Mouse (Mus musculus) T-helper 1 cell (primary cell): ENCODE data around the gene Bsg.
"Not testable (repeated sequence)": the region's sequence is repeated elsewhere in the genome, so short reads cannot be mapped to it uniquely, and the experiment has no call there.

Experiments
- in situ Hi-C: fragments of 300-600 bp; cut with MboI, MseI; formaldehyde crosslinking; loops from one replicate; pipeline ENCODE4 v1.15.1; 2025; ENCODE audit warnings: high pct_unique_total_duplicates

Gene Bsg

GRCm38 (mm10) chr10:79732500-79732899 lies 28.2 kb downstream of the Bsg start:
- in situ Hi-C loops: no loop called here

GRCm38 (mm10) chr10:79733847-79734246 lies 29.6 kb downstream of the Bsg start:
- in situ Hi-C loops: no loop called here

GRCm38 (mm10) chr10:79735361-79735760 lies 31.1 kb downstream of the Bsg start:
- in situ Hi-C loops: no loop called here

- in situ Hi-C loops: no loop called here
These were observed 32.4 kb downstream of the Bsg start for GRCm38 (mm10) chr10:79736706-79737105.

- in situ Hi-C loops: no loop called here
These were observed 34.0 kb downstream of the Bsg start for GRCm38 (mm10) chr10:79738259-79738658.

GRCm38 (mm10) chr10:79739234-79739633 lies 34.9 kb downstream of the Bsg start:
- in situ Hi-C loops: no loop called here

- in situ Hi-C loops: no loop called here
These were observed 36.6 kb downstream of the Bsg start for GRCm38 (mm10) chr10:79740863-79741262.

- in situ Hi-C loops: no loop called here
These were observed 38.9 kb downstream of the Bsg start for GRCm38 (mm10) chr10:79743161-79743560.

- in situ Hi-C loops: no loop called here
These were observed 39.5 kb downstream of the Bsg start for GRCm38 (mm10) chr10:79743650-79744365.

GRCm38 (mm10) chr10:79745411-79745810 lies 41.1 kb downstream of the Bsg start:
- in situ Hi-C loops: no loop called here

GRCm38 (mm10) chr10:79745898-79746773 lies 41.8 kb downstream of the Bsg start, which contains the start of gene Polrmt:
Gene Polrmt (minus strand): TSS chr10:79746581.
- in situ Hi-C loops: no loop called here

GRCm38 (mm10) chr10:79746774-79747151 lies 42.5 kb downstream of the Bsg start:
- in situ Hi-C loops: no loop called here

- in situ Hi-C loops: no loop called here
These were observed 44.2 kb downstream of the Bsg start for GRCm38 (mm10) chr10:79748496-79748895.

GRCm38 (mm10) chr10:79754856-79755516 lies 50.7 kb downstream of the Bsg start, which contains the start of gene Fgf22:
Gene Fgf22 (plus strand): TSS chr10:79755076.
- in situ Hi-C loops: no loop called here

GRCm38 (mm10) chr10:79755854-79756253 lies 51.6 kb downstream of the Bsg start:
- in situ Hi-C loops: no loop called here

GRCm38 (mm10) chr10:79756660-79757059 lies 52.4 kb downstream of the Bsg start:
- in situ Hi-C loops: no loop called here

- in situ Hi-C loops: not testable (repeated sequence)
These were observed 55.4 kb downstream of the Bsg start for GRCm38 (mm10) chr10:79759675-79760074.

- in situ Hi-C loops: no loop called here
These were observed 56.4 kb downstream of the Bsg start for GRCm38 (mm10) chr10:79760603-79761143.
